Mouse (Mus musculus) spleen, adult 2 months (tissue): ENCODE measurements at regions not wholly inside any gene's neighbourhood (a gene's known extent, or its start where the extent isn't known, plus 50 kb on each side); places are given as distances from the start of the nearest gene placed in this dataset.

ENCODE experiments used
- CTCF ChIP-seq: fragments of 200-500 bp; IDR thresholded peaks from 2 replicates; pipeline ENCODE4 v1.5.1; 2011; ENCODE audit warnings: mild to moderate bottlenecking, inconsistent platforms; ENCODE audit not compliant: insufficient read depth, insufficient read length, insufficient replicate concordance; ENCODE audit errors: extremely low read depth
- POLR2A ChIP-seq: fragments of 200-500 bp; IDR thresholded peaks from 2 replicates; pipeline ENCODE4 v1.6.1; 2011; ENCODE audit warnings: low read depth, low read length, inconsistent platforms

- no peak for TF ChIP-seq CTCF
- no peak for TF ChIP-seq POLR2A
Observed at GRCm38 (mm10) chr8:9124503-9124902, 434.2 kb upstream of the Arglu1 start.
